Mouse (Mus musculus): ENCODE measurements around the gene Atp6v0c. TPM values are rescaled to one million over a fixed set of nuclear protein-coding genes. Genes with fewer than 3 reads are reported as not detected.

Gene Atp6v0c
- polyA plus RNA-seq, 2 experiments = 487 to 522 TPM

DNA sequence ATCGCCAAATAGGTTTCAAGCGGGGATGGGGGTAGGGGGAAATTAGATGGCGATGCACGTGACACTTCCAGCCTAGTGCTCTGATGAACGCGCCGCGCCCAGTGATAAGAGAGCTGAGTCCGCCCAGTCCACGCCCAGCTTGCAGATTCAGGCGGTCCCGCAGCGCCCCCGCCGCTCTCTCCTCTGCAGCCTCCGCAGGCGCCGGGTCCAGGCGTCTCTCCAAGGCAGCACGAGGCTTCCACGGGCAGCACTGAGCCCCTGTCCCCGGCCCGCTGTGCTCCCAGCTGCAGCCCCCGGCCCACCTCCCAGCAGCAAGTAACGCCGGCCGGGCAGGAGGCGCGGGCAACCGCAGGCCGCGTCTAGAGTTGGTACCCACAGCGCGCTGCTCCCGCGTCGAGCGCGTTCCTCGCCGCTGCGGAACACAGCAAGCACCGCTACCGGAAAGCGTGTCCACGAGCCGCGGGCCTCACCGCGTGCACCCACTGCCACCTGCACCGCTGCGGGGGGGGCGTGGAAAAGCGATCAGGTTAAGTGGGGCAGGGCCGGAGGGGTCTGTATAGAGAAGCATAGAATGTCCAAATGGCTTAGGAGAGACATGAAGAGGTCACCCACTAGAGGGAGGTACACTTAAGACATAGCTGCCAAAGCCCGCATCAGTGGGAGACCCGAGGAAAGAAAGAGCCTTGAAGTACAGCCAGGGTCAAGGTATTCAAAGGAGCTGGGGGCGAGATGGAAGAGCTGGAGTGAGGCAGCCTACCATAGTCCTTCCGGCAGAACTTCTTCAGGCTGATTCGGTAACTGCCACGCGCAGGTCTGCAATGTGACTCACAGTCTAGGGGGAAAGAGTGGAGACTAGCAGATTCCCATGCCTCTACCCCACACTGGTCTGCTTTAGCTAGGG lies 37.2 kb upstream of the Atp6v0c start:
- Histone ChIP-seq H3K4me3 (replicated peaks; ENCODE audit: low read length) (peak overlapping the region; percentile 73), H3K9ac (ENCODE audit: low read depth, low read length, severe bottlenecking) (peak overlapping the region; percentile 69), H3K4me2 (replicated peaks; ENCODE audit: low read depth, low read length, severe bottlenecking) (peak overlapping the region; percentile 96), H3K4me1 (ENCODE audit: control insufficient read depth, insufficient read depth, low read length) (peaks cover 77% of the 10 kb centered on the region), H3K9me3 (ENCODE audit: control insufficient read depth, low read length) (no peaks in the 10 kb centered on the region), H3K27me3 (ENCODE audit: control insufficient read depth, insufficient read depth, low read length) (no peaks in the 10 kb centered on the region), H3K36me3 (ENCODE audit: control insufficient read depth, insufficient read depth, low read length) (0 out of 2 replicates have a peak, but pooled peaks cover 2% of the 10 kb centered on the region), H3K27ac (replicated peaks; ENCODE audit: low read depth, low read length) (0 out of 2 replicates have a peak overlapping the region, but pooled peaks have one; percentile 26)
- DNase-seq (ENCODE audit: low spot score) (peak; percentile 74), ATAC-seq (ENCODE audit: low FRiP score, low read depth) (no peak)
- no peak for TF ChIP-seq POLR2A (IDR thresholded peaks at IDR 0.05; ENCODE audit: borderline replicate concordance, extremely low read depth, insufficient read depth, insufficient read length)
- WGBS = 5% methylated on average over 52 of the region's 62 CpGs

DNA sequence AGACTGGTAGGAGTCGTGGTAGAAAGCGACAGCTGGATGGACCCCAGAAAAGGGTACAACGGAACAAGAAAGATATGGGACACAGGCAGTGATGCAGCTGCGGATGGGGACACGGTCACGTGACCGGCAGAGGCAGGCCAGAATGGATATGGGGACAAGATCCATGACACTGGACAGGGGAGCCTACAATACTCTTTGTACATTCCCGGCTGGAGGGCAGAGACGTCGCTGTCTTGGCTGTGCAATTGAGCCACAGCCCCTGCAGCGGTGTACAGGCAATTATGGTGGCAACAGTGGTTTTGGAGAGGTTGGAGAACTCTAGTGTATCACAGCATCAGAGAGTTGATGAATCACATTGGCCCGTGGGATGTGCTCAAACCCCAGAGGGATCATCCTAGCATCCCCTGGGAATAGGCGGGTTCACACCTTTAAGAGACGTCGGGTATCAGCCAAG lies 36.4 kb upstream of the Atp6v0c start:
- Histone ChIP-seq H3K9ac (ENCODE audit: low read depth, low read length, severe bottlenecking) (peak overlapping the region; percentile 69), H3K9me3 (ENCODE audit: control insufficient read depth, low read length) (no peaks in the 10 kb centered on the region), H3K4me2 (replicated peaks; ENCODE audit: low read depth, low read length, severe bottlenecking) (peak overlapping the region; percentile 96), H3K4me1 (ENCODE audit: control insufficient read depth, insufficient read depth, low read length) (peaks cover 69% of the 10 kb centered on the region), H3K36me3 (ENCODE audit: control insufficient read depth, insufficient read depth, low read length) (0 out of 2 replicates have a peak, but pooled peaks cover 2% of the 10 kb centered on the region), H3K4me3 (replicated peaks; ENCODE audit: low read length) (peak overlapping the region; percentile 73), H3K27me3 (ENCODE audit: control insufficient read depth, insufficient read depth, low read length) (no peaks in the 10 kb centered on the region), H3K27ac (replicated peaks; ENCODE audit: low read depth, low read length) (peak overlapping the region; percentile 48; the same call in 1 of the 2 replicates)
- ATAC-seq (ENCODE audit: low FRiP score, low read depth) (0 out of 2 replicates have a peak, but pooled peaks have one; percentile 0), DNase-seq (ENCODE audit: low spot score) (no peak)
- no peak for TF ChIP-seq POLR2A (IDR thresholded peaks at IDR 0.05; ENCODE audit: borderline replicate concordance, extremely low read depth, insufficient read depth, insufficient read length)
- WGBS = 11% methylated on average over 15 of the region's 15 CpGs

DNA sequence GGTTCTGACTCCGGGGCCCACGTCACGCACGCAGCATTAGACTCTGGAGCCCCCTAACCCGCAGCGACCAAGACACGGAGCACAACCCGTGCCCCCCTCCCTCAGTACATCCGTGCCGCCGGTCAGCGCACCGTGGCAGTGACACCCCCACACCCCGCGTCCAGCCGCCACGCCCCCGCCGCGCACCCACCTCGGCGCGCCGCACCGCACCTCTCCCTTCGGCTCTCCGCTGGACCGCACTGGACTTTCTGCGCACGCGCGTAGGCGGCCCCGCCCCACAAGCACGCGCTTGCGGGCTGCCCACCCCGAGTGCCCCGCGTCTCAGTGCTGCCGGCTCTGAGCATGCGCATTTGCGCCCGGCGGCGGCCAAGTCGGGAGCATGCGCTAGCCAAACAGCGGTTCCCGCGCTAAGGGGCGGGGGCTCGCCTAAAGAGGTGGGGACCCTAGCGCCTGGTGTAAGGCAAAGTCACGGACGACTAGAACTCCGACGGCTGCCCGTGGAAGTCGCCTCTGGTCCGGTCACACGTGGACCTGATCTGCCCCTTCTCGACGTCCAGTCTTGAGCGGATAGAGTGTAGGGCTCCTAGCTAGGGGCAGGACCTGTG lies 35.9 kb upstream of the Atp6v0c start, which contains the start of gene Tbc1d24:
Tbc1d24 (minus strand) TSS at position 279 of the 605 bp plus-strand sequence.
- DNase-seq (ENCODE audit: low spot score) (peak; percentile 90), ATAC-seq (ENCODE audit: low FRiP score, low read depth) (peak; percentile 71)
- Histone ChIP-seq H3K27me3 (ENCODE audit: control insufficient read depth, insufficient read depth, low read length) (no peaks in the 10 kb centered on the region), H3K9me3 (ENCODE audit: control insufficient read depth, low read length) (no peaks in the 10 kb centered on the region), H3K4me3 (replicated peaks; ENCODE audit: low read length) (peak within 1 kb of the TSS; percentile 73), H3K4me1 (ENCODE audit: control insufficient read depth, insufficient read depth, low read length) (peaks cover 64% of the 10 kb centered on the region), H3K36me3 (ENCODE audit: control insufficient read depth, insufficient read depth, low read length) (0 out of 2 replicates have a peak, but pooled peaks cover 2% of the 10 kb centered on the region), H3K4me2 (replicated peaks; ENCODE audit: low read depth, low read length, severe bottlenecking) (peak within 1 kb of the TSS; percentile 96), H3K27ac (replicated peaks; ENCODE audit: low read depth, low read length) (peak within 1 kb of the TSS; percentile 48; the same call in 1 of the 2 replicates), H3K9ac (ENCODE audit: low read depth, low read length, severe bottlenecking) (peak within 1 kb of the TSS; percentile 69)
- 1% methylated on average over 44 of the region's 65 CpGs for WGBS
- TF ChIP-seq POLR2A (IDR thresholded peaks at IDR 0.05; ENCODE audit: borderline replicate concordance, extremely low read depth, insufficient read depth, insufficient read length) = 0 out of 2 replicates have a peak, but pooled peaks have one; percentile 24

DNA sequence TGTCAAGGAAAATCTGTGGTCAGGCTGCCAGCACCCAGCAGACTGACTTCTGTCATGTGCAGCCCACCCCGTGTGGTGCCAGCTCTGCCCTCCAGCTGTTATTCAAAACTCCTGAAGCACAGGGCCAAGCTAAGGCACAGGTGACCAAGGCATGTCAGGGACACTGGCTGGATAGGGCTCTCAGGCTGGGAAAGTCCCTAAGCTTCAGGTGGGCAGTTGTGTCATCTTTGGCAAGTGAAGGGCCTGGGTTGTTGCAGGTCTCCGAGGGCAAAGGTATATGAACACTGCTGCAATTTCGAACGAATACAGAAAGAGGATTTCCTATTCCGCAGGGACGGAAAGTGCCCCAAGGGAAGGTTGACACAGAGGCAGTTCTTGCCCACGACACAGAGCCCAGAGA lies 35.3 kb upstream of the Atp6v0c start:
- no peak for DNase-seq (ENCODE audit: low spot score)
- no peak for TF ChIP-seq POLR2A (IDR thresholded peaks at IDR 0.05; ENCODE audit: borderline replicate concordance, extremely low read depth, insufficient read depth, insufficient read length)
- peak overlapping the region; percentile 73 for H3K4me3 ChIP-seq (replicated peaks; ENCODE audit: low read length)
- 0 out of 2 replicates have a peak, but pooled peaks cover 2% of the 10 kb centered on the region for H3K36me3 ChIP-seq (ENCODE audit: control insufficient read depth, insufficient read depth, low read length)
- no peak for ATAC-seq (ENCODE audit: low FRiP score, low read depth)
- H3K27ac ChIP-seq (replicated peaks; ENCODE audit: low read depth, low read length) = no peak overlapping the region
- H3K4me2 ChIP-seq (replicated peaks; ENCODE audit: low read depth, low read length, severe bottlenecking) = peak overlapping the region; percentile 96
- no peaks in the 10 kb centered on the region for H3K27me3 ChIP-seq (ENCODE audit: control insufficient read depth, insufficient read depth, low read length)
- 6% methylated on average over 7 of the region's 7 CpGs for WGBS
- H3K9me3 ChIP-seq (ENCODE audit: control insufficient read depth, low read length) = no peaks in the 10 kb centered on the region
- peaks cover 58% of the 10 kb centered on the region for H3K4me1 ChIP-seq (ENCODE audit: control insufficient read depth, insufficient read depth, low read length)
- H3K9ac ChIP-seq (ENCODE audit: low read depth, low read length, severe bottlenecking) = peak overlapping the region; percentile 69
